Mouse (Mus musculus) kidney, postnatal 10 days (tissue): ENCODE data around the gene Ahrr.

Experiments
- DNase-seq: peaks from one replicate; pipeline ENCODE4 v3.0.0; 2021; ENCODE audit warnings: mixed read lengths

The Ahrr gene

GRCm38 (mm10) chr13:74237574-74237973 is 54.6 kb downstream of the Ahrr start:
- no peak for DNase-seq

GRCm38 (mm10) chr13:74220659-74221058 is 71.5 kb downstream of the Ahrr start:
- DNase-seq = no peak

GRCm38 (mm10) chr13:74218441-74218840 is 73.7 kb downstream of the Ahrr start:
- DNase-seq = no peak

GRCm38 (mm10) chr13:74208986-74209345 is 83.2 kb downstream of the Ahrr start:
- peak; percentile 43 for DNase-seq

- DNase-seq = peak; percentile 95
Measured at GRCm38 (mm10) chr13:74208317-74208985, 83.7 kb downstream of the Ahrr start, which contains the start of gene Exoc3. Gene Exoc3, minus strand, starts transcription at chr13:74208732.

- no peak for DNase-seq
Measured at GRCm38 (mm10) chr13:74196451-74196850, 95.7 kb downstream of the Ahrr start.

- peak; percentile 20 for DNase-seq
Measured at GRCm38 (mm10) chr13:74192613-74193012, 99.5 kb downstream of the Ahrr start.

- no peak for DNase-seq
Measured at GRCm38 (mm10) chr13:74183011-74183695, 109.0 kb downstream of the Ahrr start.

- DNase-seq = no peak
Measured at GRCm38 (mm10) chr13:74172036-74172435, 120.1 kb downstream of the Ahrr start.

GRCm38 (mm10) chr13:74169446-74170164 is 122.5 kb downstream of the Ahrr start:
- no peak for DNase-seq

- no peak for DNase-seq
Measured at GRCm38 (mm10) chr13:74167492-74167891, 124.6 kb downstream of the Ahrr start.

GRCm38 (mm10) chr13:74167057-74167413 is 125.1 kb downstream of the Ahrr start:
- DNase-seq = no peak

- DNase-seq = peak; percentile 59
Measured at GRCm38 (mm10) chr13:74166348-74167056, 125.6 kb downstream of the Ahrr start.
